28 mouse cellular contexts compared by ENCODE assay signal in genomic region chr6:71089735-71090134, GRCm38 (mm10). TPM values are rescaled to one million over a fixed set of nuclear protein-coding genes. Genes with fewer than 3 reads are reported as not detected.
DNase-seq lines count a peak whose midpoint lies in the region; ATAC-seq and TF ChIP-seq lines count a peak whose summit lies in the region.
"Had no signal": no experiment of that assay in that cellular context is flagged by ENCODE, and none has a peak within 500 bp of the region (broad histone marks: within the 10 kb centered on the region; RNA-seq: fewer than 3 reads in every experiment).

No protein-coding gene starts in this region.

- dilution Hi-C loops in CH12.LX (cut with MboI; ENCODE audit: extremely low pct_ligation_motif_present, extremely low pct_unique_long_range_greater_than_20kb, low sequenced_read_pairs), result no loop called here

- in situ Hi-C loops in CH12.LX (cut with MboI; ENCODE audit: low pct_ligation_motif_present, low pct_unique_long_range_greater_than_20kb, low sequenced_read_pairs), result no loop called here

- H3K27me3 ChIP-seq in embryonic facial prominence, embryonic 13.5 days, result no peaks in the 10 kb centered on the region
- H3K27me3 ChIP-seq in embryonic facial prominence, embryonic 10.5 days (replicated peaks; ENCODE audit: low read depth, poor library complexity, severe bottlenecking), result no peaks in the 10 kb centered on the region
- H3K27me3 ChIP-seq in limb, embryonic 15.5 days, result no peaks in the 10 kb centered on the region
- H3K27me3 ChIP-seq in limb, embryonic 10.5 days (ENCODE audit: low read depth, poor library complexity, severe bottlenecking), result no peaks in the 10 kb centered on the region
- no peaks in the 10 kb centered on the region for H3K27me3 ChIP-seq in CH12.LX (replicated peaks)
- H3K27me3 ChIP-seq: embryonic facial prominence, embryonic 12.5 days; embryonic facial prominence, embryonic 15.5 days; forebrain, embryonic 12.5 days; Patski had no signal

- ATAC-seq in embryonic facial prominence, embryonic 13.5 days (ENCODE audit: insufficient number of reproducible peaks, insufficient read depth, low FRiP score, low TSS enrichment, low read depth), result 0 out of 2 replicates have a peak, but pooled peaks have one; percentile 26
- no peak for ATAC-seq in limb, embryonic 15.5 days (ENCODE audit: insufficient number of reproducible peaks, low FRiP score, low TSS enrichment, low read depth)
- ATAC-seq: CD4-positive, CD25-positive, alpha-beta regulatory T cell, adult 4 months; forebrain, embryonic 14.5 days; forebrain, embryonic 16.5 days had no signal

- no peaks in the 10 kb centered on the region for H3K36me3 ChIP-seq in embryonic facial prominence, embryonic 13.5 days
- no peaks in the 10 kb centered on the region for H3K36me3 ChIP-seq in embryonic facial prominence, embryonic 10.5 days (replicated peaks)
- no peaks in the 10 kb centered on the region for H3K36me3 ChIP-seq in limb, embryonic 15.5 days
- no peaks in the 10 kb centered on the region for H3K36me3 ChIP-seq in limb, embryonic 10.5 days
- H3K36me3 ChIP-seq in CH12.LX (replicated peaks in 1 of 2; ENCODE audit: control insufficient read depth in 1 of 2, insufficient read depth in 1 of 2, low read length in 1 of 2), result no peaks in the 10 kb centered on the region
- H3K36me3 ChIP-seq: embryonic facial prominence, embryonic 12.5 days; embryonic facial prominence, embryonic 15.5 days; forebrain, embryonic 10.5 days; forebrain, embryonic 12.5 days; G1E had no signal

- TF ChIP-seq CTCF in CH12.LX (conservative IDR thresholded peaks at IDR 0.05 in 1 of 2, IDR thresholded peaks at IDR 0.05 in 1 of 2; ENCODE audit: low read depth in 2 of 2, low read length in 2 of 2), result no peak

- no peak overlapping the region for H3K4me2 ChIP-seq in embryonic facial prominence, embryonic 13.5 days
- H3K4me2 ChIP-seq in limb, embryonic 15.5 days, result no peak overlapping the region
- H3K4me2 ChIP-seq in CH12.LX (ENCODE audit: insufficient read depth, low read depth, poor library complexity, severe bottlenecking), result no peak overlapping the region
- H3K4me2 ChIP-seq: embryonic facial prominence, embryonic 12.5 days; embryonic facial prominence, embryonic 15.5 days; forebrain, embryonic 12.5 days had no signal

- TF ChIP-seq EP300 in CH12.LX (IDR thresholded peaks at IDR 0.05; ENCODE audit: low read length), result no peak

- no peak for TF ChIP-seq RAD21 in CH12.LX (IDR thresholded peaks at IDR 0.05; ENCODE audit: low read depth, low read length)

- DNase-seq in embryonic facial prominence, embryonic 10.5 days (ENCODE audit: low spot score), result no peak
- DNase-seq in limb, embryonic 10.5 days (ENCODE audit: low spot score), result no peak
- DNase-seq in CH12.LX (ENCODE audit: extremely low read depth) (no peak), ZHBTc4 (ENCODE audit: low read depth, low spot score) (peak; percentile 37)
- no peak for DNase-seq in left cerebral cortex, postnatal 36 days (ENCODE audit: low spot score in 2 of 2)
- DNase-seq: adrenal gland, adult 2 months; adrenal gland, postnatal 10 days; adrenal gland, postnatal 25 days; B cell, adult 2 months; cerebellum, adult 11 months; cerebellum, adult 18-20 months; cerebellum, adult 8-10 months; cerebellum, adult 9-11 months; cerebellum, postnatal 14 days; cerebellum, postnatal 36 days; embryo, embryonic 11 days had no signal

- H3K4me3 ChIP-seq in embryonic facial prominence, embryonic 13.5 days, result no peak overlapping the region
- H3K4me3 ChIP-seq in embryonic facial prominence, embryonic 10.5 days, result no peak overlapping the region
- H3K4me3 ChIP-seq in limb, embryonic 15.5 days, result no peak overlapping the region
- H3K4me3 ChIP-seq in limb, embryonic 10.5 days, result no peak overlapping the region
- H3K4me3 ChIP-seq in CH12.LX (replicated peaks in 1 of 3; ENCODE audit: low read depth in 2 of 3, low read length in 2 of 3, poor library complexity in 1 of 3), result no peak overlapping the region
- H3K4me3 ChIP-seq: embryonic facial prominence, embryonic 12.5 days; embryonic facial prominence, embryonic 15.5 days; erythroblast, embryonic 14.5 days; forebrain, embryonic 10.5 days; forebrain, embryonic 12.5 days had no signal

- H3K9ac ChIP-seq in embryonic facial prominence, embryonic 13.5 days, result no peak overlapping the region
- no peak overlapping the region for H3K9ac ChIP-seq in limb, embryonic 15.5 days
- no peak overlapping the region for H3K9ac ChIP-seq in CH12.LX (ENCODE audit: insufficient read depth, low read depth)
- H3K9ac ChIP-seq: embryonic facial prominence, embryonic 12.5 days; embryonic facial prominence, embryonic 15.5 days; forebrain, embryonic 12.5 days had no signal

- intact Hi-C loops in left cerebral cortex, postnatal 36 days (cut with DNase I), result no loop called here

- TF ChIP-seq POLR2A in CH12.LX (IDR thresholded peaks at IDR 0.05; ENCODE audit: low read depth, low read length), result no peak

- H3K27ac ChIP-seq in embryonic facial prominence, embryonic 13.5 days, result no peak overlapping the region
- H3K27ac ChIP-seq in embryonic facial prominence, embryonic 10.5 days (replicated peaks), result no peak overlapping the region
- H3K27ac ChIP-seq in limb, embryonic 15.5 days, result peak overlapping the region; percentile 38; the same call in 1 of the 2 replicates
- H3K27ac ChIP-seq in limb, embryonic 10.5 days, result no peak overlapping the region
- H3K27ac ChIP-seq in CH12.LX (ENCODE audit: insufficient read depth, low read depth), result no peak overlapping the region
- H3K27ac ChIP-seq: embryonic facial prominence, embryonic 12.5 days; embryonic facial prominence, embryonic 15.5 days; forebrain, embryonic 10.5 days; forebrain, embryonic 12.5 days had no signal

- 0 out of 2 replicates have a peak, but pooled peaks cover 9% of the 10 kb centered on the region for H3K9me3 ChIP-seq in embryonic facial prominence, embryonic 13.5 days
- H3K9me3 ChIP-seq in embryonic facial prominence, embryonic 10.5 days, result 0 out of 2 replicates have a peak, but pooled peaks cover 4% of the 10 kb centered on the region
- no peaks in the 10 kb centered on the region for H3K9me3 ChIP-seq in limb, embryonic 15.5 days
- no peaks in the 10 kb centered on the region for H3K9me3 ChIP-seq in limb, embryonic 10.5 days (replicated peaks)
- peaks cover 4% of the 10 kb centered on the region for H3K9me3 ChIP-seq in CH12.LX (replicated peaks; ENCODE audit: low read length)
- H3K9me3 ChIP-seq: embryonic facial prominence, embryonic 12.5 days; embryonic facial prominence, embryonic 15.5 days; G1E had no signal

- no peaks in the 10 kb centered on the region for H3K4me1 ChIP-seq in embryonic facial prominence, embryonic 13.5 days
- no peaks in the 10 kb centered on the region for H3K4me1 ChIP-seq in embryonic facial prominence, embryonic 10.5 days
- H3K4me1 ChIP-seq in limb, embryonic 15.5 days, result no peaks in the 10 kb centered on the region
- H3K4me1 ChIP-seq in limb, embryonic 10.5 days, result peaks cover 3% of the 10 kb centered on the region; the same call in 1 of the 2 replicates
- peaks cover 15 to 19% of the 10 kb centered on the region in 2 experiments for H3K4me1 ChIP-seq in CH12.LX (ENCODE audit: control insufficient read depth in 1 of 2, insufficient read depth in 2 of 2)
- H3K4me1 ChIP-seq: embryonic facial prominence, embryonic 12.5 days; forebrain, embryonic 10.5 days; forebrain, embryonic 12.5 days had no signal

- 88% methylated on average over 4 of the region's 4 CpGs for WGBS in embryonic facial prominence, embryonic 13.5 days
- whole genome bisulfite sequencing in embryonic facial prominence, embryonic 10.5 days, result 82% methylated on average over 4 of the region's 4 CpGs
- 80% methylated on average over 4 of the region's 4 CpGs for WGBS in limb, embryonic 15.5 days
- 91% methylated on average over 4 of the region's 4 CpGs for WGBS in limb, embryonic 10.5 days

- no peaks in the 10 kb centered on the region for H3K79me2 ChIP-seq in CH12.LX (replicated peaks; ENCODE audit: control insufficient read depth, extremely low read depth, insufficient read depth, poor library complexity, severe bottlenecking)

TF ChIP-seq in CH12.LX, 34 proteins besides CTCF, POLR2A, EP300 and RAD21:
- no peak for TF ChIP-seq ZKSCAN1 (IDR thresholded peaks at IDR 0.05; ENCODE audit: borderline replicate concordance, low read depth, low read length)
- peak; percentile 57; the same call in 1 of the 2 replicates for TF ChIP-seq MAFK (IDR thresholded peaks at IDR 0.05; ENCODE audit: insufficient replicate concordance, low read length)
TF ChIP-seq in CH12.LX: peak in this region for 1.

RNA-seq across cellular contexts. Expression of gene Thnsl2, which starts 54.5 kb away (rescaled TPM):
- 6.0 and 6.1 TPM in 2 replicates for polyA plus RNA-seq in embryonic facial prominence, embryonic 13.5 days (2015; fragmentation: Nextera tagmentation; extraction: Ambion mirVana)
- polyA plus RNA-seq in embryonic facial prominence, embryonic 10.5 days (2016; fragmentation: Nextera tagmentation; extraction: Ambion mirVana), result 5.3 TPM in 2 replicates
- 8.3 and 9.9 TPM in 2 replicates for polyA plus RNA-seq in limb, embryonic 15.5 days (2015; fragmentation: Nextera tagmentation; extraction: Ambion mirVana)
- 4.2 and 4.3 TPM in 2 replicates for polyA plus RNA-seq in limb, embryonic 10.5 days (2016; fragmentation: Nextera tagmentation; extraction: Ambion mirVana)
- not detected in 2 replicates for total RNA-seq in CH12.LX (2012; rRNA removed)
- total RNA-seq in CH12.LX (2014; rRNA removed), result not detected in 2 replicates
- not detected in 2 replicates for polyA plus RNA-seq in CH12.LX (2012; ENCODE audit: insufficient read length, low read depth)
- total RNA-seq in left cerebral cortex, postnatal 36 days (2021), result 1 to 10 TPM; 4.1 to 4.3 TPM
- total RNA-seq: G1E had no signal
- polyA plus RNA-seq: erythroblast, embryonic 14.5 days; G1E had no signal
